Comparison of ENCODE assay signal across 8 mouse cellular contexts in the genomic region with DNA sequence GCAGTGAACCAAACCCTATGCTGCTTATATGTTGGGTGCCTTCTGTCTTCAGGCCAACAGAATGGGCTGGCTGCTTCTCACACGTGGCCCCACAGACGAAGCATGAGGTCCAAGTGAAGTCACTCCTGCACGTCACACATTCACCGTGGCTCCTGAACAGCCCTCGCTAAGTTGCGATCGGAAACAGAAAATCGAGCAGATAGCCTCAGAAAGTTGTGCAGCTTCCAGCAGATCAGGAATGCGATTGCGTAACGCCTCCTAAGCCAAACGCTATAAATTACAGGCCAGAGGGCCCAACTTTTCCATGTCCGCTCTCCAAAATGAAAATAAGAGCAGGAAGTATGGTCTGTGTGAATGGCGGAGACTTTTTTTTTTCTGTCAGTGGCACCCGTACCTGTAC. TPM values are rescaled to one million over a fixed set of nuclear protein-coding genes. Genes with fewer than 3 reads are reported as not detected.
DNase-seq lines count a peak whose midpoint lies in the region; ATAC-seq and TF ChIP-seq lines count a peak whose summit lies in the region.

No protein-coding gene starts in this region.

- no peaks in the 10 kb centered on the region for H3K27me3 ChIP-seq in ES-Bruce4 (ENCODE audit: control insufficient read depth, insufficient read depth, low read length, poor library complexity, severe bottlenecking)
- H3K27me3 ChIP-seq in heart, embryonic 14.5 days (ENCODE audit: control insufficient read depth, insufficient read depth, low read length), result no peaks in the 10 kb centered on the region

- no peaks in the 10 kb centered on the region for H3K36me3 ChIP-seq in ES-Bruce4 (ENCODE audit: control insufficient read depth, insufficient read depth, low read length, poor library complexity, severe bottlenecking)
- H3K36me3 ChIP-seq in heart, embryonic 14.5 days (ENCODE audit: control insufficient read depth, insufficient read depth, low read length), result no peaks in the 10 kb centered on the region

- no peak for TF ChIP-seq POLR2A in ES-Bruce4 (IDR thresholded peaks at IDR 0.05; ENCODE audit: insufficient read depth, low read length)

- ATAC-seq in heart, embryonic 14.5 days (ENCODE audit: insufficient number of reproducible peaks, insufficient read depth, low FRiP score, low read depth), result 0 out of 2 replicates have a peak, but pooled peaks have one; percentile 23
- no peak for ATAC-seq in activated CD4-positive, CD25-positive, alpha-beta regulatory T cell, adult 4 months

- 54% methylated on average over 15 of the region's 15 CpGs for WGBS in heart, embryonic 14.5 days

- H3K4me2 ChIP-seq in heart, embryonic 14.5 days (ENCODE audit: low read length), result peak overlapping the region; percentile 31

- TF ChIP-seq EP300 in ES-Bruce4 (IDR thresholded peaks at IDR 0.05; ENCODE audit: insufficient read depth, low read depth, low read length), result no peak

- H3K9me3 ChIP-seq in ES-Bruce4 (replicated peaks; ENCODE audit: control insufficient read depth, insufficient read depth, low read length, poor library complexity, severe bottlenecking), result no peaks in the 10 kb centered on the region
- H3K9me3 ChIP-seq in heart, embryonic 14.5 days (ENCODE audit: control insufficient read depth, low read length), result no peaks in the 10 kb centered on the region

- peak; percentile 65 to 75 for DNase-seq in kidney, postnatal 4 days
- DNase-seq in skeletal muscle tissue, adult 2 months (ENCODE audit: low read depth, low spot score), result peak; percentile 74
- no peak for DNase-seq in right cerebral cortex, postnatal 25 days
- DNase-seq in left cerebral cortex, adult 11 months (ENCODE audit: low spot score), result no peak

- H3K27ac ChIP-seq in ES-Bruce4 (ENCODE audit: insufficient read depth, low read length), result peak overlapping the region; percentile 87; the same call in 1 of the 2 replicates
- peak overlapping the region; percentile 78 for H3K27ac ChIP-seq in brown adipose tissue, adult 24 weeks (replicated peaks; ENCODE audit: low read depth, low read length)
- H3K27ac ChIP-seq in heart, embryonic 14.5 days (replicated peaks in 1 of 2; ENCODE audit: control insufficient read depth in 1 of 2, insufficient read depth in 1 of 2, low read depth in 2 of 2, low read length in 2 of 2), result peak overlapping the region; percentile 71 to 82

- TF ChIP-seq CTCF in ES-Bruce4 (IDR thresholded peaks at IDR 0.05; ENCODE audit: low read depth, low read length), result no peak

- peaks cover 21% of the 10 kb centered on the region for H3K4me1 ChIP-seq in ES-Bruce4 (ENCODE audit: control insufficient read depth, insufficient read depth, low read length)
- peaks cover 30% of the 10 kb centered on the region for H3K4me1 ChIP-seq in brown adipose tissue, adult 24 weeks (ENCODE audit: control insufficient read depth, insufficient read depth, insufficient read length, low read length)
- peaks cover 29 to 35% of the 10 kb centered on the region in 2 experiments for H3K4me1 ChIP-seq in heart, embryonic 14.5 days (ENCODE audit: control insufficient read depth in 2 of 2, insufficient read depth in 2 of 2, low read length in 2 of 2)

- H3K9ac ChIP-seq in ES-Bruce4 (ENCODE audit: low read depth, poor library complexity, severe bottlenecking), result peak overlapping the region; percentile 21
- 0 out of 2 replicates have a peak overlapping the region, but pooled peaks have one; percentile 4 for H3K9ac ChIP-seq in heart, embryonic 14.5 days (ENCODE audit: low read length)

- no peak overlapping the region for H3K4me3 ChIP-seq in ES-Bruce4 (ENCODE audit: low read depth, low read length)
- peak overlapping the region; percentile 30 for H3K4me3 ChIP-seq in brown adipose tissue, adult 24 weeks (ENCODE audit: insufficient read depth, low read depth, low read length)
- no peak overlapping the region for H3K4me3 ChIP-seq in heart, embryonic 14.5 days (ENCODE audit: control insufficient read depth in 1 of 2, insufficient read depth in 1 of 2, low read depth in 1 of 2, low read length in 2 of 2)

RNA-seq across cellular contexts. Expression of gene Glod4, which starts 48.9 kb away (rescaled TPM):
- polyA plus RNA-seq in ES-Bruce4 (2011; ENCODE audit: insufficient read depth, insufficient read length, low read depth, missing spikeins), result 163 and 165 TPM in 2 replicates
- 62.0 and 64.6 TPM in 2 replicates for polyA plus RNA-seq in brown adipose tissue, adult 24 weeks (2012; ENCODE audit: insufficient read depth, insufficient read length, missing spikeins)
- 135 and 138 TPM in 2 replicates for polyA plus RNA-seq in heart, embryonic 14.5 days (2014; fragmentation: Nextera tagmentation; extraction: Ambion mirVana)
- 10 to 100 TPM; 82.6 to 96.9 TPM for polyA plus RNA-seq in activated CD4-positive, CD25-positive, alpha-beta regulatory T cell, adult 4 months (2017; shearing (Covaris generic))

RNA-seq across cellular contexts. Expression of gene Mrm3, which starts 48.9 kb away (rescaled TPM):
- polyA plus RNA-seq in ES-Bruce4 (2011; ENCODE audit: insufficient read depth, insufficient read length, low read depth, missing spikeins), result 9.2 and 12.1 TPM in 2 replicates
- polyA plus RNA-seq in brown adipose tissue, adult 24 weeks (2012; ENCODE audit: insufficient read depth, insufficient read length, missing spikeins), result 18.2 and 26.8 TPM in 2 replicates
- polyA plus RNA-seq in heart, embryonic 14.5 days (2014; fragmentation: Nextera tagmentation; extraction: Ambion mirVana), result 21.8 and 23.2 TPM in 2 replicates
- polyA plus RNA-seq in activated CD4-positive, CD25-positive, alpha-beta regulatory T cell, adult 4 months (2017; shearing (Covaris generic)), result 10 to 100 TPM in 1 of 2 experiments, 1 to 10 TPM in 1; 9.3 to 14.0 TPM

Comparison
In these comparisons a context has a peak if more than half of its experiments do, and no peak if none do; other contexts are left out.
1. DNase-seq: peak in kidney, postnatal 4 days (2 of 2) and skeletal muscle tissue, adult 2 months (single experiment); none in right cerebral cortex, postnatal 25 days (single experiment) and left cerebral cortex, adult 11 months (single experiment).
2. Peak in every context shown above with its lines, with median percentiles within 50 percentile points of each other: H3K27ac ChIP-seq.